26 mouse cellular contexts compared by ENCODE assay signal in genomic region chr4:107974527-107974926, GRCm38 (mm10). TPM values are rescaled to one million over a fixed set of nuclear protein-coding genes. Genes with fewer than 3 reads are reported as not detected.
DNase-seq lines count a peak whose midpoint lies in the region; ATAC-seq and TF ChIP-seq lines count a peak whose summit lies in the region.
"Had no signal": no experiment of that assay in that cellular context is flagged by ENCODE, and none has a peak within 500 bp of the region (broad histone marks: within the 10 kb centered on the region; RNA-seq: fewer than 3 reads in every experiment).

No protein-coding gene starts in this region.

- 0 out of 2 replicates have a peak, but pooled peaks have one; percentile 27 for ATAC-seq in forebrain, embryonic 13.5 days
- ATAC-seq in hindbrain, embryonic 14.5 days (ENCODE audit: low FRiP score): no peak
- ATAC-seq in midbrain, postnatal 0 days (ENCODE audit: low FRiP score): no peak
- no peak for ATAC-seq in midbrain, embryonic 15.5 days (replicated peaks)
- ATAC-seq: intestine, embryonic 15.5 days had no signal

- no peak overlapping the region for H3K4me3 ChIP-seq in forebrain, embryonic 13.5 days
- no peak overlapping the region for H3K4me3 ChIP-seq in forebrain, embryonic 10.5 days
- H3K4me3 ChIP-seq in hindbrain, embryonic 14.5 days (replicated peaks; ENCODE audit: low read length): no peak overlapping the region
- no peak overlapping the region for H3K4me3 ChIP-seq in hindbrain, embryonic 10.5 days
- H3K4me3 ChIP-seq in midbrain, postnatal 0 days (ENCODE audit: low read depth, low read length): no peak overlapping the region
- H3K4me3 ChIP-seq in midbrain, embryonic 15.5 days: no peak overlapping the region
- H3K4me3 ChIP-seq: embryonic facial prominence, embryonic 13.5 days; heart, embryonic 10.5 days; intestine, embryonic 15.5 days; neural tube, embryonic 15.5 days; stomach, embryonic 15.5 days had no signal

- no peak overlapping the region for H3K9ac ChIP-seq in forebrain, embryonic 13.5 days
- no peak overlapping the region for H3K9ac ChIP-seq in hindbrain, embryonic 14.5 days
- H3K9ac ChIP-seq in midbrain, postnatal 0 days (replicated peaks; ENCODE audit: low read length, poor library complexity, severe bottlenecking): no peak overlapping the region
- no peak overlapping the region for H3K9ac ChIP-seq in midbrain, embryonic 15.5 days
- H3K9ac ChIP-seq: embryonic facial prominence, embryonic 13.5 days; intestine, embryonic 15.5 days; neural tube, embryonic 15.5 days; stomach, embryonic 15.5 days had no signal

- H3K36me3 ChIP-seq in forebrain, embryonic 13.5 days (ENCODE audit: poor library complexity, severe bottlenecking): no peaks in the 10 kb centered on the region
- no peaks in the 10 kb centered on the region for H3K36me3 ChIP-seq in forebrain, embryonic 10.5 days (replicated peaks)
- no peaks in the 10 kb centered on the region for H3K36me3 ChIP-seq in hindbrain, embryonic 14.5 days (replicated peaks; ENCODE audit: control insufficient read depth, insufficient read depth)
- no peaks in the 10 kb centered on the region for H3K36me3 ChIP-seq in hindbrain, embryonic 10.5 days
- H3K36me3 ChIP-seq in midbrain, postnatal 0 days (ENCODE audit: insufficient read depth, low read length): no peaks in the 10 kb centered on the region
- H3K36me3 ChIP-seq in midbrain, embryonic 15.5 days (replicated peaks): no peaks in the 10 kb centered on the region
- H3K36me3 ChIP-seq: embryonic facial prominence, embryonic 13.5 days; heart, embryonic 10.5 days; intestine, embryonic 15.5 days; neural tube, embryonic 15.5 days; stomach, embryonic 15.5 days had no signal

- H3K27me3 ChIP-seq in forebrain, embryonic 13.5 days: no peaks in the 10 kb centered on the region
- H3K27me3 ChIP-seq in forebrain, embryonic 10.5 days (ENCODE audit: poor library complexity, severe bottlenecking): no peaks in the 10 kb centered on the region
- no peaks in the 10 kb centered on the region for H3K27me3 ChIP-seq in hindbrain, embryonic 14.5 days (ENCODE audit: control insufficient read depth, insufficient read depth, low read length)
- no peaks in the 10 kb centered on the region for H3K27me3 ChIP-seq in hindbrain, embryonic 10.5 days (ENCODE audit: insufficient read depth, poor library complexity, severe bottlenecking)
- no peaks in the 10 kb centered on the region for H3K27me3 ChIP-seq in midbrain, postnatal 0 days (ENCODE audit: insufficient read depth, low read length)
- H3K27me3 ChIP-seq in midbrain, embryonic 15.5 days (replicated peaks): no peaks in the 10 kb centered on the region
- H3K27me3 ChIP-seq: embryonic facial prominence, embryonic 13.5 days; intestine, embryonic 15.5 days; neural tube, embryonic 15.5 days; stomach, embryonic 15.5 days had no signal

- no peaks in the 10 kb centered on the region for H3K9me3 ChIP-seq in forebrain, embryonic 13.5 days (replicated peaks)
- no peaks in the 10 kb centered on the region for H3K9me3 ChIP-seq in forebrain, embryonic 10.5 days
- no peaks in the 10 kb centered on the region for H3K9me3 ChIP-seq in hindbrain, embryonic 14.5 days (ENCODE audit: control insufficient read depth, low read length)
- no peaks in the 10 kb centered on the region for H3K9me3 ChIP-seq in hindbrain, embryonic 10.5 days
- H3K9me3 ChIP-seq in midbrain, postnatal 0 days (ENCODE audit: low read length): no peaks in the 10 kb centered on the region
- no peaks in the 10 kb centered on the region for H3K9me3 ChIP-seq in midbrain, embryonic 15.5 days
- H3K9me3 ChIP-seq: embryonic facial prominence, embryonic 13.5 days; heart, embryonic 10.5 days; intestine, embryonic 15.5 days; neural tube, embryonic 15.5 days; stomach, embryonic 15.5 days had no signal

- 75% methylated on average over 11 of the region's 11 CpGs for WGBS in forebrain, embryonic 13.5 days
- 87% methylated on average over 11 of the region's 11 CpGs for WGBS in forebrain, embryonic 10.5 days
- 72% methylated on average over 11 of the region's 11 CpGs for WGBS in hindbrain, embryonic 14.5 days
- WGBS in hindbrain, embryonic 10.5 days: 87% methylated on average over 11 of the region's 11 CpGs
- 57% methylated on average over 11 of the region's 11 CpGs for WGBS in midbrain, postnatal 0 days
- WGBS in midbrain, embryonic 15.5 days: 71% methylated on average over 11 of the region's 11 CpGs

- DNase-seq in forebrain, embryonic 10.5 days (ENCODE audit: extremely low spot score, low spot score): no peak
- DNase-seq in hindbrain, embryonic 14.5 days (ENCODE audit: low spot score): no peak
- no peak for DNase-seq in hindbrain, embryonic 10.5 days (ENCODE audit: low spot score)
- DNase-seq in midbrain, postnatal 0 days (ENCODE audit: low spot score): peak; percentile 63
- DNase-seq in brain, embryonic 14.5 days (ENCODE audit: low read depth): peak; percentile 73
- DNase-seq in retina, postnatal 1 day: no peak
- DNase-seq: adrenal gland, postnatal 25 days; cerebellum, adult 11-12 months; cerebellum, postnatal 25 days; heart, postnatal 4 days; kidney, adult 8-10 months; kidney, postnatal 10 days; left cerebral cortex, postnatal 4 days; lung, postnatal 4 days; thymus, adult 18-20 months had no signal

- no peak overlapping the region for H3K4me2 ChIP-seq in forebrain, embryonic 13.5 days
- no peak overlapping the region for H3K4me2 ChIP-seq in hindbrain, embryonic 14.5 days (replicated peaks)
- no peak overlapping the region for H3K4me2 ChIP-seq in midbrain, postnatal 0 days (ENCODE audit: low read depth, low read length, poor library complexity, severe bottlenecking)
- H3K4me2 ChIP-seq in midbrain, embryonic 15.5 days: no peak overlapping the region
- H3K4me2 ChIP-seq: embryonic facial prominence, embryonic 13.5 days; intestine, embryonic 15.5 days; neural tube, embryonic 15.5 days; stomach, embryonic 15.5 days had no signal

- no peak overlapping the region for H3K27ac ChIP-seq in forebrain, embryonic 13.5 days
- H3K27ac ChIP-seq in forebrain, embryonic 10.5 days: no peak overlapping the region
- H3K27ac ChIP-seq in hindbrain, embryonic 14.5 days: peak overlapping the region; percentile 14; the same call in 1 of the 2 replicates
- no peak overlapping the region for H3K27ac ChIP-seq in hindbrain, embryonic 10.5 days
- no peak overlapping the region for H3K27ac ChIP-seq in midbrain, postnatal 0 days (ENCODE audit: low read depth, low read length)
- no peak overlapping the region for H3K27ac ChIP-seq in midbrain, embryonic 15.5 days
- H3K27ac ChIP-seq: embryonic facial prominence, embryonic 13.5 days; heart, embryonic 10.5 days; intestine, embryonic 15.5 days; neural tube, embryonic 15.5 days; stomach, embryonic 15.5 days had no signal

- TF ChIP-seq CTCF in midbrain, postnatal 0 days (IDR thresholded peaks at IDR 0.05): no peak
- no peak for TF ChIP-seq CTCF in brain, embryonic 14.5 days (IDR thresholded peaks at IDR 0.05; ENCODE audit: borderline replicate concordance, extremely low read depth, insufficient read depth, insufficient read length)

- TF ChIP-seq POLR2A in brain, embryonic 14.5 days (IDR thresholded peaks at IDR 0.05; ENCODE audit: borderline replicate concordance, extremely low read depth, insufficient read depth, insufficient read length, poor library complexity, severe bottlenecking): no peak

- H3K4me1 ChIP-seq in forebrain, embryonic 13.5 days: 0 out of 2 replicates have a peak, but pooled peaks cover 5% of the 10 kb centered on the region
- H3K4me1 ChIP-seq in forebrain, embryonic 10.5 days: peaks cover 14% of the 10 kb centered on the region
- H3K4me1 ChIP-seq in hindbrain, embryonic 14.5 days (replicated peaks; ENCODE audit: control insufficient read depth, insufficient read depth, low read length): no peaks in the 10 kb centered on the region
- peaks cover 17% of the 10 kb centered on the region for H3K4me1 ChIP-seq in hindbrain, embryonic 10.5 days (replicated peaks)
- no peaks in the 10 kb centered on the region for H3K4me1 ChIP-seq in midbrain, postnatal 0 days (ENCODE audit: insufficient read depth, low read length)
- H3K4me1 ChIP-seq in midbrain, embryonic 15.5 days: 0 out of 2 replicates have a peak, but pooled peaks cover 2% of the 10 kb centered on the region
- H3K4me1 ChIP-seq: intestine, embryonic 15.5 days; stomach, embryonic 15.5 days had no signal

RNA-seq across cellular contexts. Expression of gene Slc1a7, which starts 6.4 kb away (rescaled TPM):
- not detected in 2 replicates for polyA plus RNA-seq in forebrain, embryonic 13.5 days (2015; fragmentation: Nextera tagmentation; extraction: Ambion mirVana)
- polyA plus RNA-seq in forebrain, embryonic 10.5 days (2016; fragmentation: Nextera tagmentation; extraction: Ambion mirVana): 0.06 TPM in 1 of 2 replicates, not detected in the other
- 0.08 TPM in 1 of 2 replicates, not detected in the other for polyA plus RNA-seq in hindbrain, embryonic 14.5 days (2014; fragmentation: Nextera tagmentation; extraction: Ambion mirVana)
- polyA plus RNA-seq in hindbrain, embryonic 10.5 days (2016; fragmentation: Nextera tagmentation; extraction: Ambion mirVana): not detected in 2 replicates
- total RNA-seq in midbrain, postnatal 0 days (2014; rRNA removed): not detected in 2 replicates
- polyA plus RNA-seq in midbrain, postnatal 0 days (2015; fragmentation: Nextera tagmentation; extraction: Ambion mirVana): 0.10 and 0.16 TPM in 2 replicates
- 0.09 TPM in 1 of 2 replicates, not detected in the other for polyA plus RNA-seq in midbrain, embryonic 15.5 days (2015; fragmentation: Nextera tagmentation; extraction: Ambion mirVana)
- polyA plus RNA-seq in brain, embryonic 14.5 days (2012; rRNA removed): 0.08 and 0.10 TPM in 2 replicates
- total RNA-seq: heart, postnatal 4 days; layer of hippocampus, adult 18-20 months; left cerebral cortex, postnatal 4 days; megakaryocyte-erythroid progenitor cell, adult 5-6 weeks had no signal
- polyA plus RNA-seq: embryonic facial prominence, embryonic 13.5 days; heart, embryonic 10.5 days; heart, embryonic 16.5 days; liver, embryonic 16.5 days; neural tube, embryonic 15.5 days had no signal

RNA-seq across cellular contexts. Expression of gene Cpt2, which starts 51.1 kb away (rescaled TPM):
- 19.4 and 19.8 TPM in 2 replicates for polyA plus RNA-seq in forebrain, embryonic 13.5 days (2015; fragmentation: Nextera tagmentation; extraction: Ambion mirVana)
- 36.4 and 41.3 TPM in 2 replicates for polyA plus RNA-seq in forebrain, embryonic 10.5 days (2016; fragmentation: Nextera tagmentation; extraction: Ambion mirVana)
- 18.4 and 19.4 TPM in 2 replicates for polyA plus RNA-seq in hindbrain, embryonic 14.5 days (2014; fragmentation: Nextera tagmentation; extraction: Ambion mirVana)
- polyA plus RNA-seq in hindbrain, embryonic 10.5 days (2016; fragmentation: Nextera tagmentation; extraction: Ambion mirVana): 38.7 and 39.7 TPM in 2 replicates
- 9.3 and 12.3 TPM in 2 replicates for total RNA-seq in midbrain, postnatal 0 days (2014; rRNA removed)
- 10.2 and 12.1 TPM in 2 replicates for polyA plus RNA-seq in midbrain, postnatal 0 days (2015; fragmentation: Nextera tagmentation; extraction: Ambion mirVana)
- 13.9 and 17.0 TPM in 2 replicates for polyA plus RNA-seq in midbrain, embryonic 15.5 days (2015; fragmentation: Nextera tagmentation; extraction: Ambion mirVana)
- polyA plus RNA-seq in brain, embryonic 14.5 days (2012; rRNA removed): 14.1 and 15.6 TPM in 2 replicates

Comparison
In these comparisons a context has a peak if more than half of its experiments do, and no peak if none do; other contexts are left out.
1. DNase-seq: peak in midbrain, postnatal 0 days (single experiment) and brain, embryonic 14.5 days (single experiment); none in forebrain, embryonic 10.5 days (single experiment), hindbrain, embryonic 14.5 days (single experiment), hindbrain, embryonic 10.5 days (single experiment) and retina, postnatal 1 day (single experiment).